Mouse (Mus musculus) c-Kit-positive CD71-positive TER-119-negative erythroid progenitor cells, embryonic 14.5 days (primary cell): Measurements from ENCODE around the gene Gm13691.
"Not testable (repeated sequence)": the region's sequence is repeated elsewhere in the genome, so short reads cannot be mapped to it uniquely, and the experiment has no call there.

Experiments
- DNase-seq: peaks from one replicate; pipeline ENCODE4 v3.0.0-alpha.2; 2013; ENCODE audit warnings: low read depth

Gm13691 gene

GRCm38 (mm10) chr2:84035997-84036396 is 45.6 kb downstream of the Gm13691 start:
- DNase-seq = no peak

- no peak for DNase-seq
Observed at GRCm38 (mm10) chr2:84037304-84037703, 47.0 kb downstream of the Gm13691 start.

- not testable (repeated sequence) for DNase-seq
Observed at GRCm38 (mm10) chr2:84037943-84038342, 47.6 kb downstream of the Gm13691 start.

- DNase-seq = no peak
Observed at GRCm38 (mm10) chr2:84039277-84039676, 48.9 kb downstream of the Gm13691 start.
